Mouse (Mus musculus) intestine, postnatal 0 days (tissue): ENCODE data around the gene Llcfc1. TPM values are rescaled to one million over a fixed set of nuclear protein-coding genes. Genes with fewer than 3 reads are reported as not detected.
A peak's percentile ranks its signal among the peaks of the same experiment; 100 is the strongest.

Experiments
- ATAC-seq: fragments of 200-750 bp; cut with Nextera tagmentation; 2 replicates; pipeline ENCODE4 v1.8.0; 2017; ENCODE audit warnings: mild to moderate bottlenecking, moderate TSS enrichment, moderate library complexity
- H3K27ac ChIP-seq: fragments of 300-500 bp; sonication (generic); 2 replicates; pipeline ENCODE4 v1.5.1; 2014; ENCODE audit warnings: mild to moderate bottlenecking, low read depth, low read length, moderate library complexity
- H3K27me3 ChIP-seq: fragments of 300-500 bp; sonication (generic); replicated peaks from 2 replicates; pipeline ENCODE4 v1.6.1; 2014; ENCODE audit warnings: low read length, mixed read lengths; ENCODE audit not compliant: control insufficient read depth, insufficient read depth
- H3K36me3 ChIP-seq: fragments of 300-500 bp; sonication (generic); 2 replicates; pipeline ENCODE4 v1.6.1; 2014; ENCODE audit warnings: mild to moderate bottlenecking, moderate library complexity; ENCODE audit not compliant: control insufficient read depth, insufficient read depth
- H3K4me1 ChIP-seq: fragments of 300-500 bp; sonication (generic); replicated peaks from 2 replicates; pipeline ENCODE4 v1.6.1; 2014; ENCODE audit warnings: antibody characterized with exemption, low read length, mixed read lengths; ENCODE audit not compliant: control insufficient read depth, insufficient read depth
- H3K4me2 ChIP-seq: fragments of 300-500 bp; sonication (generic); replicated peaks from 2 replicates; pipeline ENCODE4 v1.6.1; 2014; ENCODE audit warnings: low read depth, mild to moderate bottlenecking, moderate library complexity
- H3K4me3 ChIP-seq: fragments of 300-500 bp; sonication (generic); 2 replicates; pipeline ENCODE4 v1.5.1; 2014; ENCODE audit warnings: low read depth, low read length
- H3K9ac ChIP-seq: fragments of 300-500 bp; sonication (generic); 2 replicates; pipeline ENCODE4 v1.6.1; 2014; ENCODE audit warnings: mild to moderate bottlenecking, low read depth, low read length
- H3K9me3 ChIP-seq: fragments of 300-500 bp; sonication (generic); 2 replicates; pipeline ENCODE4 v1.6.1; 2016; ENCODE audit warnings: mixed run types; ENCODE audit not compliant: control insufficient read depth
- CTCF ChIP-seq: sonication (generic); IDR thresholded peaks from 2 replicates; pipeline ENCODE4 v1.5.1; 2016; ENCODE audit warnings: low read depth, mild to moderate bottlenecking, control low read depth, antibody characterized with exemption, moderate library complexity
- WGBS: fragments of 180-500 bp; shearing (Covaris S2); extraction: QIAGEN DNeasy Blood & Tissue Kit; methylation state at CpG from one replicate; pipeline ENCODE4 v1.1.7; 2014; 5-methylcytosine and 5-hydroxymethylcytosine counted together
- polyA plus RNA-seq: library from polyadenylated mRNA; unstranded; fragments of >200 nt; fragmentation: Nextera tagmentation; extraction: Ambion mirVana; gene quantifications from 2 replicates; pipeline ENCODE4 v1.2.1, GENCODE M21; 2015

Llcfc1 gene
- polyA plus RNA-seq, 1 experiment from 2014 or later = 3.5 TPM

DNA sequence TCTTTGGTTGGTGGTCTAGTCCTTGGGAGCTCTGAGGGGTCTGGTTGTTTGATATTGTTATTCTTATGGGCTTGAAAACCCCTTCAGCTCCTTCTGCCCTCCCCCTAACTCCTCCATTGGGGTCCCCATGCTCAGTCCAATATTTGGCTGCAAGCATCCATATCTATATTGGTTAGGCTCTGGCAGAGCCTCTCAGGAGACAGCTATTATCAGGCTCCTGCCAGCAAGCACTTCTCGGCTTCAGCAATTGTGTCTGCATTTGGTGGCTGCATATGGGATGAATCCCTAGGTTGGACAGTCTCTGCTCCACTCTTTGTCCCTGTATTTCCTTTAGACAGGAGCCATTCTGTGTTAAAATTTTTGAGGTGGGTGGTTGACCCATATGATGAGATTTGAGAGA, 26.1 kb downstream of the Llcfc1 start:
- TF ChIP-seq CTCF = no peak
- Histone ChIP-seq H3K4me2 (no peak overlapping the region), H3K9ac (no peak overlapping the region), H3K4me1 (no peaks in the 10 kb centered on the region), H3K27ac (no peak overlapping the region), H3K27me3 (no peaks in the 10 kb centered on the region), H3K36me3 (no peaks in the 10 kb centered on the region), H3K9me3 (no peaks in the 10 kb centered on the region), H3K4me3 (no peak overlapping the region)
- WGBS = 74% methylated on average over 1 of the region's 1 CpGs
- no peak for ATAC-seq

DNA sequence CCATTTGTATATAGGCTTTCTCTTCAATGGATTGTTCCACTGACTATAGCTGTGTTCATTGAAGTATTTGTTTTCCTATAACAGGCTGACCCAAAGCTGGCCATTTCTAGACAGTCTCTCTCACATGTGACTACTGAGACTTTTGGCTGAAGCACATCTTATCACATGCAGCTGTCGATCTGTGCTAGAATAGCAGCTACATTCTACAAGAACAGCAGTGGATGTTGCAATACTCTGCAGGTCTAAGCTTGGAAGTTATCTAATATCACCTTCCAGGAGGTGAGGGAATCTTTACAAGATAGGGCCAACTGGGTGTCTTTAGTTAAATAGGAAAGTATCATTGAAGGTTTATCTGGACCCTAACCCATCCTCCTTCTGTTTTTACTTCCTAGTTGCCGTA, 37.2 kb downstream of the Llcfc1 start:
- TF ChIP-seq CTCF = no peak
- H3K27ac ChIP-seq = no peak overlapping the region
- H3K4me2 ChIP-seq = no peak overlapping the region
- H3K27me3 ChIP-seq = no peaks in the 10 kb centered on the region
- H3K36me3 ChIP-seq = no peaks in the 10 kb centered on the region
- 72% methylated on average over 2 of the region's 2 CpGs for WGBS
- no peaks in the 10 kb centered on the region for H3K4me1 ChIP-seq
- H3K9ac ChIP-seq = no peak overlapping the region
- no peak for ATAC-seq
- H3K9me3 ChIP-seq = no peaks in the 10 kb centered on the region
- no peak overlapping the region for H3K4me3 ChIP-seq

DNA sequence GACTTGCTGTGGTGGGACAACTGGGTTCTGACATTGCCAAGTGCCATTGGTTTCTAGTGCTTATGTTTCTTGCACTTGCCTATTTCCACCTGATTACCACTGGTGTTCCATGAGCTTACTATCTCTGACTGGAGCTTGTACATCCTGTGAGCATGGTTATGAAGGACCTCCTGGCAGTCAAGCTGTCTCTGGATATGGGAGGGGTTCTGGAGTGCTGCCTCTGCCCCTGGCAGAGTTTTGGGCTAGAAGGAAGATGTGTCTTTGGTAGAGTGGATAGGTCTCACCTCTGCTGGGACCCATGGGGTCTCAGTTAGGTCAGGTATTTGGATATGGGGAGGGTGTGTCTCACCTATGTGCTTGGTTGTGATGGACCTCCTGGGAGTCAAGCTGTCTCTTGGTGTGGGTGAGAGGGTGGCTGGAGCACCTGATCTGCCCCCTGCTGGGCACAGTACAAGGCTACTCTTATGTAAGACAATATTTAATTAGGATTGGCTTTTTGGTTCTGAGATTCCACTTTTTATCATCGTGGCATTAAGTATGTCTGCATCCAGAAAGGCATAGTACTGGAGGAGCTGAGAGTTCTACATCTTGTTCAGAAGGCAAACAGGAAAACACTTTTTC, 43.9 kb downstream of the Llcfc1 start:
- WGBS = 77% methylated on average over 1 of the region's 1 CpGs
- Histone ChIP-seq H3K9me3 (no peaks in the 10 kb centered on the region), H3K27ac (no peak overlapping the region), H3K4me1 (no peaks in the 10 kb centered on the region), H3K9ac (no peak overlapping the region), H3K4me3 (no peak overlapping the region), H3K4me2 (no peak overlapping the region), H3K27me3 (no peaks in the 10 kb centered on the region), H3K36me3 (no peaks in the 10 kb centered on the region)
- no peak for ATAC-seq
- TF ChIP-seq CTCF = peak; percentile 47

DNA sequence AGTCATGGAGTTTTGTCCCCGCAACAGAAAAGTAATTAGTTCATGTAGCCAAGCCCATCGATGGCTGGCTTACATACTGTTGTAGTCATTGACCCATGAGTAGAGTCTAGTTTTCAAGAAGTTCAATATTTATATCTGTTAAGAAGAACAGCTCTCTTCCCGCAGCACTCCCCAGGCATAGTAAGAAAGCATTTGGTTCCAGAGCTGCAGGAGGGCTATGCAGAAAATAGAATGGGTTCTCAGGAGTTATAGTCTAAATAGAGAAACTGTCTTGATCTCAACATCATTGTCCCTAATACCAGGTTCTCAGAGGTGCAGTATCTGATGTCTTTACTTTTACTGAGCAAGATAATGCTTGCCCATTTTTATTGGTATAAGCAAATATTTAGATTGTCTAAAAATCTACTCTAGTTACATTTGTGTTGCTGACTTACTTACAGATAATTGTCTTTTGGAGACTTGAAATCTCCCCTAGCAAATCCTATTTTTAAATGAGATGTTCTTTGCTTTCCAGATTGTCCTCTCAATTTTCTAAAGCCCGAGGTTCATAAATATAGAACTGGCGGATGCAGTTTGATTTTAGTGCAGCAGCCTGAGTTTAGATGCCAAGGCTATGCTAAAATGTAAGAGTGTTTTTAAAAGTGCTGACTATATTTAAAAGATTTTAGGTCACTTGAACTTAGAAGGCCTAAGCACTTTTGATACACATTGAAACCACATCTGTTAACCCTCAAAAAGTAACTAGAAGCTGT, 50.7 kb downstream of the Llcfc1 start:
- Histone ChIP-seq H3K9ac (no peak overlapping the region), H3K4me2 (no peak overlapping the region), H3K4me1 (no peaks in the 10 kb centered on the region), H3K27ac (no peak overlapping the region), H3K36me3 (no peaks in the 10 kb centered on the region), H3K9me3 (no peaks in the 10 kb centered on the region), H3K27me3 (no peaks in the 10 kb centered on the region), H3K4me3 (no peak overlapping the region)
- ATAC-seq = no peak
- no peak for TF ChIP-seq CTCF
- 90% methylated on average over 5 of the region's 5 CpGs for WGBS

Other genes with a start within 250 kb of the Llcfc1 start
- gene Gm10334, start 238.3 kb upstream of the Llcfc1 start, polyA plus RNA-seq = 7.2 and 9.4 TPM in 2 replicates
- 13.5 and 13.7 TPM in 2 replicates for gene Prss1, start 225.5 kb upstream of the Llcfc1 start, polyA plus RNA-seq
- gene Prss2, start 162.6 kb upstream of the Llcfc1 start, polyA plus RNA-seq = 10.5 and 17.9 TPM in 2 replicates
- 2.7 and 2.8 TPM in 2 replicates for gene Ephb6, start 78.9 kb upstream of the Llcfc1 start, polyA plus RNA-seq
- 0.72 and 1.5 TPM in 2 replicates for gene Trpv6, start 48.0 kb upstream of the Llcfc1 start, polyA plus RNA-seq
- gene Trpv5, start 3.7 kb upstream of the Llcfc1 start, polyA plus RNA-seq = 0.23 and 0.60 TPM in 2 replicates
- gene Kel, start 19.9 kb downstream of the Llcfc1 start, polyA plus RNA-seq = 0.10 and 0.59 TPM in 2 replicates
- gene Olfr459, start 90.7 kb downstream of the Llcfc1 start, polyA plus RNA-seq = 0.03 and 0.05 TPM in 2 replicates
- not detected in 2 replicates for gene Pip, start 163.1 kb downstream of the Llcfc1 start, polyA plus RNA-seq
- not detected in 2 replicates for gene Sval2, start 168.6 kb downstream of the Llcfc1 start, polyA plus RNA-seq